Mouse (Mus musculus) myocyte (in vitro differentiated cells): ENCODE measurements at regions not wholly inside any gene's neighbourhood (a gene's known extent, or its start where the extent isn't known, plus 50 kb on each side); places are given as distances from the start of the nearest gene placed in this dataset.

Experiments used
- H3K27me3 ChIP-seq: one replicate; pipeline ENCODE4 v1.6.1; 2011; ENCODE audit not compliant: control insufficient read depth, insufficient read depth, insufficient read length
- H3K36me3 ChIP-seq: one replicate; pipeline ENCODE4 v1.6.1; 2011; ENCODE audit not compliant: control insufficient read depth, insufficient read depth
- H3K4me2 ChIP-seq: one replicate; pipeline ENCODE4 v1.6.1; 2011; ENCODE audit warnings: low read depth, control low read depth
- H3K4me3 ChIP-seq: one replicate; pipeline ENCODE4 v1.5.1; 2011; ENCODE audit warnings: mild to moderate bottlenecking, control low read depth, moderate library complexity
- H3K79me2 ChIP-seq: one replicate; pipeline ENCODE4 v1.6.1; 2011; ENCODE audit not compliant: control insufficient read depth, insufficient read depth
- H3ac ChIP-seq: one replicate; pipeline ENCODE4 v1.6.1; 2011; ENCODE audit not compliant: control insufficient read depth, insufficient read length
- CEBPB ChIP-seq: IDR thresholded peaks from 2 replicates; pipeline ENCODE4 v1.6.1; 2011; ENCODE audit warnings: mild to moderate bottlenecking, moderate library complexity; ENCODE audit not compliant: poor library complexity, insufficient read depth, severe bottlenecking
- E2F4 ChIP-seq: IDR thresholded peaks from one replicate; pipeline ENCODE4 v1.6.1; 2011; ENCODE audit warnings: mild to moderate bottlenecking, control low read depth, moderate library complexity; ENCODE audit not compliant: insufficient read depth
- MAX ChIP-seq: IDR thresholded peaks from one replicate; pipeline ENCODE4 v1.6.1; 2011; ENCODE audit warnings: low read depth, mild to moderate bottlenecking, control low read depth
- MYOD1 ChIP-seq, 3 experiments: IDR thresholded peaks; one replicate each; pipeline ENCODE4 v1.6.1; 2011; ENCODE audit warnings: control low read depth in 2 of 3, low read depth in 2 of 3, mild to moderate bottlenecking in 2 of 3, moderate library complexity in 1 of 3; ENCODE audit not compliant: insufficient read length in 2 of 3, control insufficient read depth in 1 of 3
- MYOG ChIP-seq, 3 experiments: IDR thresholded peaks; one replicate each; pipeline ENCODE4 v1.6.1; 2011; ENCODE audit warnings: control low read depth in 2 of 3, low read depth in 2 of 3, mild to moderate bottlenecking in 2 of 3; ENCODE audit not compliant: insufficient read length in 2 of 3, control insufficient read depth in 1 of 3, insufficient read depth in 1 of 3
- POLR2A ChIP-seq: IDR thresholded peaks from one replicate; pipeline ENCODE4 v1.6.1; 2011; ENCODE audit warnings: low read depth, mild to moderate bottlenecking, control low read depth, moderate library complexity; ENCODE audit not compliant: insufficient read length
- POLR2AphosphoS2 ChIP-seq: IDR thresholded peaks from one replicate; pipeline ENCODE4 v1.6.1; 2011; ENCODE audit warnings: low read depth, control low read depth; ENCODE audit not compliant: insufficient read length
- REST ChIP-seq: IDR thresholded peaks from one replicate; pipeline ENCODE4 v1.6.1; 2011; ENCODE audit warnings: mild to moderate bottlenecking, control low read depth, moderate library complexity; ENCODE audit not compliant: insufficient read depth, insufficient read length
- SRF ChIP-seq: IDR thresholded peaks from one replicate; pipeline ENCODE4 v1.6.1; 2011; ENCODE audit warnings: low read depth; ENCODE audit not compliant: control insufficient read depth, insufficient read length
- TCF12 ChIP-seq: IDR thresholded peaks from one replicate; pipeline ENCODE4 v1.6.1; 2011; ENCODE audit warnings: mild to moderate bottlenecking, control low read depth; ENCODE audit not compliant: poor library complexity, insufficient read depth, severe bottlenecking
- TCF3 ChIP-seq: IDR thresholded peaks from one replicate; pipeline ENCODE4 v1.6.1; 2011; ENCODE audit warnings: low read depth, control low read depth; ENCODE audit not compliant: insufficient read length
- USF1 ChIP-seq: IDR thresholded peaks from one replicate; pipeline ENCODE4 v1.6.1; 2011; ENCODE audit warnings: low read depth, mild to moderate bottlenecking, control low read depth, moderate library complexity

DNA sequence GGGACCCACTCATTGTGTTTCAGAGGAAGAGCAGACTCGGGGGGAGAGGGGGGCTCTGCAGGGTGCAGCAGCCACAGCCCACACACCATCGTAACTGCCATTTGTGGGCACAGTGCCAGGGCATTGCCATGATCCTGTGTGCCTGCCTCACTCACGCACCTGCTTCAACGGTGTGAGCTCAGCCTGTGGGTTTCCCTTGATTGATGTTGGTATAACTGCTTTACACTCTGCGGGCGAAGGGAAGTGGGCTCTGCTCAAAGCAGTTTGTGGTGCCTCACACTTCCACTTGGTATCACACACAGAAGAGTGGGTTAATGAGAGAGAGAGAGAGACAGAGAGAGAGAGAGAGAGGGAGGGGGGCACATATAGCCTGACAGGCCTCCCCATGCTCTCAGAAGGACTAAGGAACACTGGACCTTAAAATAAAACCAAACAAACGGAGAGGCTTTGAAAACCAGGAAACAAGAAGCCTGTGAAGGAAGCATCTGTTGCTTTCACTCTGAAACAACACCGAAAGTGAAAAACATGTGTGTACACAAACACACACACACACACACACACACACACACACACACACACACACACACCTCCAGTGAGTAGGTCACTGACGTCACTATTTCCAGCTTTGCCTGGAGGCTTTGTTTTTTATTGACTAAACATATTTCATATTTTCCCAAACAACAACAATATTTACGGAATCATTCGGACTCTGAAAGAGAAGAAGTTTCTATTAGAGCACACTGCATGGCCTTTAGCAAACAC, 255.4 kb downstream of the Gm11361 start:
- no peaks in the 10 kb centered on the region for H3K36me3 ChIP-seq
- TF ChIP-seq MYOD1 (IDR thresholded peaks at IDR 0.05; ENCODE audit: control insufficient read depth in 1 of 3, insufficient read length in 2 of 3, low read depth in 2 of 3) (peak in 1 of 3 experiments; percentile 21), USF1 (no peak)
- H3K27me3 ChIP-seq = no peaks in the 10 kb centered on the region
- H3K79me2 ChIP-seq = no peaks in the 10 kb centered on the region
- H3K4me3 ChIP-seq = no peak overlapping the region
- no peak overlapping the region for H3ac ChIP-seq
- no peak overlapping the region for H3K4me2 ChIP-seq

DNA sequence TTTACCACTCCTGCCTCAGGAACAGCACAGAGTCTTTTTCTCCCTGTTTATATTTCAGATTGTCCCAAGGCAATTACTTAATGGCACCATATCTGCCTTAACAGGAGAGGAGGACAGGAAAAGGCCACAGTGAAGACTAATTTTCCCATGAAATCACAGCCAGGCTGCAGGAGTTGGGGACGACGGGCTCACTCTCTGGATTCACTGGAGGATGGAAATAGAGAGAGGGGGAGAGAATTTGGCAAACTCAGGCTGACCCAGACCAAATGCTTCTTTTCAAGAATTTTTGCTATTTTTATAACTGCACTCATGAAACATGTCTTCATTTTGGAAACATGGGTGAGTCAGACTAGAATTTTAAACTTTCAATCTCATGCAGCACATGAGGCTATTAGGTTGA, 250.9 kb downstream of the Gm11361 start:
- Histone ChIP-seq H3K79me2 (no peaks in the 10 kb centered on the region), H3K4me2 (no peak overlapping the region), H3K4me3 (no peak overlapping the region), H3K36me3 (no peaks in the 10 kb centered on the region), H3K27me3 (no peaks in the 10 kb centered on the region), H3ac (no peak overlapping the region)
- TF ChIP-seq MAX (no peak), MYOG (IDR thresholded peaks at IDR 0.05; ENCODE audit: control insufficient read depth in 1 of 3, insufficient read depth in 1 of 3, insufficient read length in 2 of 3, low read depth in 2 of 3) (no peak), TCF3 (no peak), CEBPB (no peak)

DNA sequence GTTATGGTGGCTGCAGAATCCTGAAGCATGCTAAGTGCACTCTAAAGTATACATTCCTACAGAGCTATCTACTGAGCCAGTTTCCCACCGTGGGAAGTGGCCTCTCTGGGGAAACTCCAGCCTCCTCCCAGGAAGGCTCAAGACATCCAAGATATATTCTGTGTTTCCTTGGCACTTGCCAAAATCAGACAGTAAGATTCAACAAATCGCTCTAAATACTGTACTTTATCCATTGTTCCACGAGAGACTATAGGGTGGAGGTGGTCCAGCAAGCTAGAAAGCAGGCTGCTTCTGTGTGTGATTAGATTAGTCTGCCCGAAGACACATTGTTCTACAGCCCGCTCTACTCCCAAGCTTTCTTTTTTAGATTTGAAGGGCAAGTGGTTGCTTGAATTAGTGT, 250.5 kb downstream of the Gm11361 start:
- Histone ChIP-seq H3K27me3 (no peaks in the 10 kb centered on the region), H3K79me2 (no peaks in the 10 kb centered on the region), H3K36me3 (peaks cover 2% of the 10 kb centered on the region), H3K4me3 (no peak overlapping the region), H3ac (no peak overlapping the region), H3K4me2 (no peak overlapping the region)
- TF ChIP-seq MYOG (IDR thresholded peaks at IDR 0.05; ENCODE audit: control insufficient read depth in 1 of 3, insufficient read depth in 1 of 3, insufficient read length in 2 of 3, low read depth in 2 of 3) (no peak), MAX (no peak), POLR2A (no peak), POLR2AphosphoS2 (no peak), REST (no peak)

DNA sequence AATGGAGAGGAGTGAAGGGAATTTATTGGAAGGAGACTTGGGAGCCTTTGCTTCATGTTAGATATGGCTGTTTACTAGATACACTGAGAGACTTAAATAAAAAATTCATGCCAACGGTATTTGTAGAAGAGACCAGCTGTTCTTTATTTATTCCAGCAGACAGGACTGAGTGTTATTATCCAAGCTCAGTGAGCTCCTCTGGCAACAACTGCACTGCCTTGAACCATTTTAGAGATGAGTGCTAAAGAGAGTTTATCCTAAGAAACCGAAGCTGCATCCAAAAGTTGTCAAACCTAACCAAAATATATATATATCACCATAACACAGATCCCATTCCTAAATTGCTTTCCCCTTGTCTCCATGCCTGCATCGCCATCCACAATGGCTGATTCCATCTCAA, 247.0 kb downstream of the Gm11361 start:
- no peak for TF ChIP-seq MYOD1 (IDR thresholded peaks at IDR 0.05; ENCODE audit: control insufficient read depth in 1 of 3, insufficient read length in 2 of 3, low read depth in 2 of 3)
- TF ChIP-seq REST = no peak
- no peak for TF ChIP-seq E2F4
- TF ChIP-seq TCF3 = no peak
- TF ChIP-seq POLR2A = no peak
- TF ChIP-seq MAX = no peak
- TF ChIP-seq CEBPB = no peak
- no peak for TF ChIP-seq POLR2AphosphoS2
- TF ChIP-seq TCF12 = no peak
- TF ChIP-seq SRF = no peak
- TF ChIP-seq MYOG (IDR thresholded peaks at IDR 0.05; ENCODE audit: control insufficient read depth in 1 of 3, insufficient read depth in 1 of 3, insufficient read length in 2 of 3, low read depth in 2 of 3) = no peak
- no peak for TF ChIP-seq USF1
- H3K27me3 ChIP-seq = no peaks in the 10 kb centered on the region
- no peak overlapping the region for H3K4me3 ChIP-seq
- no peak overlapping the region for H3K4me2 ChIP-seq
- H3K79me2 ChIP-seq = no peaks in the 10 kb centered on the region
- H3ac ChIP-seq = no peak overlapping the region
- peaks cover 6% of the 10 kb centered on the region for H3K36me3 ChIP-seq

DNA sequence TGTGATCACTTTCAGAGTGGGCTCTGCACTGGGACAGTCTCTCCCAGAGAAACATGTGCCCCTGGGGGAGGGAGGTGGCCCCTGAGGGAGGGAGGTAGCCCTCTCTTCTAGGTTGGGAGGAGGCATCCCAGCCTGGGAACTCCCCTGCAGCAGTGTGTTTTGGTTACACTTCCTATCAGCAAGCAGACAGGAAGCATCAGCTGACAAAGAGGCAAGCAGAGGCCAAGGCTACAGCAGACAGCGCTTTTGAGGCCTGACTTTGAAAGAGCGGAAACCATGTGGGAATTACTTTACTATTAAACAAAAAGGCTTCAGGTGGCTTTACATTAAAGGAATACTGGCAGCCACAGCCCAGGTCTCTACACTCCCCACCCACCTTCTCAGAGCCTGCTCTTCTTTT, 244.8 kb downstream of the Gm11361 start:
- Histone ChIP-seq H3K27me3 (no peaks in the 10 kb centered on the region), H3K79me2 (no peaks in the 10 kb centered on the region), H3K36me3 (peaks cover 6% of the 10 kb centered on the region), H3ac (no peak overlapping the region), H3K4me2 (no peak overlapping the region), H3K4me3 (no peak overlapping the region)
- TF ChIP-seq E2F4 = no peak
- TF ChIP-seq MYOD1 (IDR thresholded peaks at IDR 0.05; ENCODE audit: control insufficient read depth in 1 of 3, insufficient read length in 2 of 3, low read depth in 2 of 3) = no peak
- TF ChIP-seq MAX = no peak
- no peak for TF ChIP-seq REST
- TF ChIP-seq TCF12 = no peak
- TF ChIP-seq USF1 = no peak
- no peak for TF ChIP-seq CEBPB

DNA sequence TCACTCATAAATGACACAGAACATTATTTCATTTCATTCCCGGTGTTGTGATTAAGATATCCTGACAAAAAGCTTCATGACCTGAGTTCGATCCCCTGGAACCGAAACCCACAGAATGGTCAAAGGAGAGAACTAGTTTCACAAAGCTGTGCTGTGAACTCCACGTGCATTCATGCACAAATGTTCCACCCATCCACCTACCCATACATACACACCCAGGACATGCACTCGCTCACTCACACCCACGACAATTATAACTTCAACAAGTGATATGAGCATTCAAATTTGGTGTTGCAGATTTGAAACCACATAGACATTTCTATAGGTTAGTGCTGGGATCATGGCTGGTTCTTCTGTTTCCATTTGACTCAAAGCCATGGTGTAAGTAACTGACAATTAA, 243.4 kb downstream of the Gm11361 start:
- H3K36me3 ChIP-seq = peaks cover 6% of the 10 kb centered on the region
- no peak overlapping the region for H3K4me3 ChIP-seq
- no peaks in the 10 kb centered on the region for H3K27me3 ChIP-seq
- TF ChIP-seq TCF12 (no peak), MYOD1 (IDR thresholded peaks at IDR 0.05; ENCODE audit: control insufficient read depth in 1 of 3, insufficient read length in 2 of 3, low read depth in 2 of 3) (no peak), E2F4 (no peak), REST (no peak), CEBPB (no peak), USF1 (no peak), POLR2A (no peak), SRF (no peak)
- no peak overlapping the region for H3ac ChIP-seq
- H3K4me2 ChIP-seq = no peak overlapping the region
- H3K79me2 ChIP-seq = no peaks in the 10 kb centered on the region
